Mouse (Mus musculus) heart, embryonic 14.5 days (tissue): Measurements from ENCODE around the gene Cep72. TPM values are rescaled to one million over a fixed set of nuclear protein-coding genes. Genes with fewer than 3 reads are reported as not detected.
A peak's percentile ranks its signal among the peaks of the same experiment; 100 is the strongest.

ENCODE experiments used
- ATAC-seq: fragments of 200-750 bp; cut with Nextera tagmentation; 2 replicates; pipeline ENCODE4 v1.8.0; 2017; ENCODE audit warnings: low read depth, moderate TSS enrichment; ENCODE audit not compliant: insufficient number of reproducible peaks, insufficient read depth, low FRiP score
- H3K27ac ChIP-seq, 2 experiments: fragments of 200-500 bp in 1 of 2; fragments of 300-500 bp in 1 of 2; sonication (generic) in 1 of 2; replicated peaks in 1 of 2; 2 replicates each; pipeline ENCODE4 v1.5.1; 2012 to 2014; ENCODE audit warnings: low read depth in 2 of 2, low read length in 2 of 2, control low read depth in 1 of 2, mild to moderate bottlenecking in 1 of 2, mixed read lengths in 1 of 2; ENCODE audit not compliant: control insufficient read depth in 1 of 2, insufficient read depth in 1 of 2
- H3K27me3 ChIP-seq: fragments of 300-500 bp; sonication (generic); 2 replicates; pipeline ENCODE4 v1.6.1; 2014; ENCODE audit warnings: mild to moderate bottlenecking, low read length, control low read depth; ENCODE audit not compliant: control insufficient read depth, insufficient read depth
- H3K36me3 ChIP-seq: fragments of 300-500 bp; sonication (generic); 2 replicates; pipeline ENCODE4 v1.6.1; 2014; ENCODE audit warnings: mild to moderate bottlenecking, control low read depth, low read length, mixed read lengths; ENCODE audit not compliant: control insufficient read depth, insufficient read depth
- H3K4me1 ChIP-seq, 2 experiments: fragments of 200-500 bp in 1 of 2; fragments of 300-500 bp in 1 of 2; sonication (generic) in 1 of 2; 2 replicates each; pipeline ENCODE4 v1.6.1; 2012 to 2014; ENCODE audit warnings: low read length in 2 of 2, control low read depth in 1 of 2, mixed read lengths in 1 of 2; ENCODE audit not compliant: control insufficient read depth in 2 of 2, insufficient read depth in 2 of 2
- H3K4me2 ChIP-seq: fragments of 300-500 bp; sonication (generic); 2 replicates; pipeline ENCODE4 v1.6.1; 2014; ENCODE audit warnings: mild to moderate bottlenecking, low read length
- H3K4me3 ChIP-seq, 2 experiments: fragments of 200-500 bp in 1 of 2; fragments of 300-500 bp in 1 of 2; sonication (generic) in 1 of 2; 2 replicates each; pipeline ENCODE4 v1.5.1; 2012 to 2014; ENCODE audit warnings: low read length in 2 of 2, mild to moderate bottlenecking in 2 of 2, control low read depth in 1 of 2, low read depth in 1 of 2, moderate library complexity in 1 of 2; ENCODE audit not compliant: control insufficient read depth in 1 of 2, insufficient read depth in 1 of 2
- H3K9ac ChIP-seq: fragments of 300-500 bp; sonication (generic); 2 replicates; pipeline ENCODE4 v1.6.1; 2014; ENCODE audit warnings: mild to moderate bottlenecking, low read length
- H3K9me3 ChIP-seq: fragments of 300-500 bp; sonication (generic); 2 replicates; pipeline ENCODE4 v1.6.1; 2016; ENCODE audit warnings: low read length, control low read depth; ENCODE audit not compliant: control insufficient read depth
- WGBS: fragments of 180-500 bp; shearing (Covaris S2); extraction: QIAGEN DNeasy Blood & Tissue Kit; methylation state at CpG from one replicate; pipeline ENCODE4 v1.1.7; 2014; 5-methylcytosine and 5-hydroxymethylcytosine counted together
- polyA plus RNA-seq: library from polyadenylated mRNA; unstranded; fragments of >200 nt; fragmentation: Nextera tagmentation; extraction: Ambion mirVana; gene quantifications from 2 replicates; pipeline ENCODE4 v1.2.1, GENCODE M21; 2014

The Cep72 gene
- polyA plus RNA-seq = 10.6 and 12.3 TPM in 2 replicates

DNA sequence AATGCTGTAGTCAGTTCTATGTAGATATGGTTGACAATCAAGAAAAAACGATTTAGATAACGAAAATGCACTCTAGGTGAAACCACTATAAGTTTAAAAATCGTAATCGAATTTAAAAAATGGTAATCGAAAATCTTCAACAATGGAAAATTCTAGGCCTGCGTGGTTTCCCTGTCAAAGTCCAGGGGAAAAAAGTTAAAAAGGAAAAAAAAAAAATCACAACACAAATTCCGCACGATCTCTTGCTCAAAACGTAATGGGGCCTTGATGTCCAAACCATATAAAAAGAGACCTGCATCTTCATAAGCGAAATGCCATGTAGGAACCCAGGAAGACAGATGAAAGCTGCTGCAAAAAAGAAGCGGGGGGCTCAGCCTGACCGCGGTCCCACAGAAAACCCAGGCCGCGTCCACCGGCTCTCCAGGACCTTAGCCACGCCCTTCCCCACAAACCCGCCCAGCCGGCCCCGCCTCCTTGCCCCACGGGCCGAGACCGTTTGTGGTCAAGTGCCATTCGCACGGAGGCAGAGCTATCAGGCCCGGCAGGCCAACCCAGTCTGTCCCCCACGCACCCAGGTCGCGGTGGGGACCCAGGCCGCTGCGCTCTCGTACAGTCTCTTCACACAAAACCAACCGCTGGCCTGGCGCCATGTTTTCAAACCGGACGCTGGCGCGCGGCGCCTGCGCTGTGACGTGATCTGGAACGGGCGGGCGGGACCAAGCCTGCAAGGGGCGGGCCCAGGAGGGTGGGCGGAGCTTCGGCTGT is at the start of gene Cep72:
Gene Cep72, minus strand, starts transcription at position 687 of the 765 bp plus-strand sequence.
- Histone ChIP-seq H3K4me3 (peak within 1 kb of the TSS; percentile 72 to 95), H3K9ac (peak within 1 kb of the TSS; percentile 85), H3K27me3 (no peaks in the 10 kb centered on the region), H3K36me3 (peaks cover 15% of the 10 kb centered on the region), H3K4me1 (no peaks in the 10 kb centered on the region), H3K9me3 (no peaks in the 10 kb centered on the region), H3K27ac (peak within 1 kb of the TSS; percentile 83 to 90), H3K4me2 (peak within 1 kb of the TSS; percentile 66)
- ATAC-seq = peak; percentile 90
- 3% methylated on average over 48 of the region's 48 CpGs for WGBS

DNA sequence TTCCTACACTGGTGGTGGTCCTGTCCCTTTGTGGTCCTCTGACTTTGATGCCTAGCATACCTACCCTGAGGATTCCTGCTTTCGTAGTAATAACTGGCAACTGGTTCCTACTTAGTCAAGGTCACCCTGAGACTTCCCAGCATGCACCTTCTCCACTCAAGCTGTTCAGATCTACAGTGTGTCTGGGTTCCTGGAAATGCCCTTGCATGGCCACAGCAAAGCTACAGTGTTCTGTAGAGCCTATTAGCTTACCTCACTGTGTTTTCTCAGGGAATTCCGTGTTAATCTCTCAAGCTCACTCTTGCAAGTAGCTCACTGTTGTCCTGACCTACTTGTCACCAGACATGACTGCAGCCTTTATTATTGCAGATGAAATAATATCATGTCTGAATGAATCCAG is 45.3 kb upstream of the Cep72 start:
- Histone ChIP-seq H3K9me3 (peaks cover 4% of the 10 kb centered on the region; the same call in 1 of the 2 replicates), H3K4me2 (no peak overlapping the region), H3K27ac (peak overlapping the region; percentile 10 to 37; a peak in 1 of 4 replicates), H3K36me3 (no peaks in the 10 kb centered on the region), H3K4me3 (no peak overlapping the region), H3K27me3 (no peaks in the 10 kb centered on the region), H3K9ac (no peak overlapping the region), H3K4me1 (peaks cover 2 to 5% of the 10 kb centered on the region in 2 experiments; a peak in 1 of 4 replicates)
- no peak for ATAC-seq
- WGBS = 47% methylated on average over 2 of the region's 2 CpGs

DNA sequence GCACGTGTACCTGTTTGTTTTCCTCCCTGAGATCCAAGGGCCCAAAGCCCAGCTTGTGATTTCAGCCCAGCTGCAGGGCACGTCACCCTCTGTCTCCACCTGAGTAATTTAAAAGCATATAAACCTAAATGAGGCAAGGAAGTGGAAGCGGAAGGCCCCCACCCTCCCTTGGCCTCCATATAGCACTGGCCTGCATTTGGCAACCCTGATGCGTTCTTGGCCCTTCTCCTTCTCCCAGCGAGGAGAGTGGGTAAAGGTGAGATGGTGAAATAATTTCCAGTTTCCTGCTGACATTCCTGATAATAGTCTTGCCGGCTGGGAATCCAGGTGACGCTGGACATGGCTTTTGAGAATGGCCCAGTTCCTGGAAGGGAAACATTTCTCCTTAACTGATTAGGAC is 42.3 kb upstream of the Cep72 start:
- H3K4me2 ChIP-seq = no peak overlapping the region
- ATAC-seq = no peak
- WGBS = 75% methylated on average over 7 of the region's 7 CpGs
- H3K4me3 ChIP-seq = no peak overlapping the region
- no peaks in the 10 kb centered on the region for H3K27me3 ChIP-seq
- no peak overlapping the region for H3K9ac ChIP-seq
- H3K9me3 ChIP-seq = no peaks in the 10 kb centered on the region
- no peak overlapping the region for H3K27ac ChIP-seq
- H3K4me1 ChIP-seq = peaks cover 2 to 8% of the 10 kb centered on the region in 2 experiments; a peak in 3 of 4 replicates
- no peaks in the 10 kb centered on the region for H3K36me3 ChIP-seq

- ATAC-seq = no peak
- Histone ChIP-seq H3K4me3 (no peak overlapping the region), H3K9ac (no peak overlapping the region), H3K27me3 (no peaks in the 10 kb centered on the region), H3K36me3 (no peaks in the 10 kb centered on the region), H3K4me1 (peaks cover 7 to 19% of the 10 kb centered on the region in 2 experiments), H3K4me2 (no peak overlapping the region), H3K27ac (no peak overlapping the region), H3K9me3 (no peaks in the 10 kb centered on the region)
- WGBS = 68% methylated on average over 4 of the region's 4 CpGs
Measured at GRCm38 (mm10) chr13:74102831-74103582, 40.9 kb upstream of the Cep72 start.

GRCm38 (mm10) chr13:74102108-74102830 is 40.2 kb upstream of the Cep72 start:
- Histone ChIP-seq H3K4me1 (peaks cover 5 to 15% of the 10 kb centered on the region in 2 experiments), H3K4me2 (no peak overlapping the region), H3K36me3 (no peaks in the 10 kb centered on the region), H3K9ac (no peak overlapping the region), H3K27ac (no peak overlapping the region), H3K27me3 (no peaks in the 10 kb centered on the region), H3K9me3 (no peaks in the 10 kb centered on the region), H3K4me3 (no peak overlapping the region)
- WGBS = 79% methylated on average over 8 of the region's 8 CpGs
- no peak for ATAC-seq

DNA sequence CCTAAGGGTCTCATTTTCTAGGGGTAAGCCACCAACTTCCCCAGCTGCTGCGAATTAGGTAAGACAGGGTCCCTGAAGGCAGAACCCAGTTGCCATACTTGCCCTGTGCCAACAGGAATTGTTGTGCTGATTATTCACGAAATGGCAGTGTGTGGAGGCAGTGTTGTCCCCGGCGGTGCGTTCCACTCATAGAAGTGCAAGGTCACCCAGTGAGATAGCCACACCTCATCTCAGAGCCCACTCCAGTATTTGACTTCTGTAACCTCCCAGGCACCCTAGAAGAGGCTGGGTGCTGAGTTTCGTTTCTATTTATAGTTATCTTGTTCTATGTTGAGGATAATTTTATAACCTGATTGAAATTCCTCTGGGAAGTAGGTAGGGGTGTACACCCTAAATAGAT is 36.8 kb upstream of the Cep72 start:
- H3K27me3 ChIP-seq = no peaks in the 10 kb centered on the region
- H3K4me2 ChIP-seq = peak overlapping the region; percentile 29
- H3K4me3 ChIP-seq = no peak overlapping the region
- no peaks in the 10 kb centered on the region for H3K9me3 ChIP-seq
- WGBS = 41% methylated on average over 6 of the region's 6 CpGs
- H3K4me1 ChIP-seq = peaks cover 5 to 14% of the 10 kb centered on the region in 2 experiments
- ATAC-seq = no peak
- H3K36me3 ChIP-seq = no peaks in the 10 kb centered on the region
- no peak overlapping the region for H3K9ac ChIP-seq
- H3K27ac ChIP-seq = peak overlapping the region; percentile 50 to 58; a peak in 3 of 4 replicates

DNA sequence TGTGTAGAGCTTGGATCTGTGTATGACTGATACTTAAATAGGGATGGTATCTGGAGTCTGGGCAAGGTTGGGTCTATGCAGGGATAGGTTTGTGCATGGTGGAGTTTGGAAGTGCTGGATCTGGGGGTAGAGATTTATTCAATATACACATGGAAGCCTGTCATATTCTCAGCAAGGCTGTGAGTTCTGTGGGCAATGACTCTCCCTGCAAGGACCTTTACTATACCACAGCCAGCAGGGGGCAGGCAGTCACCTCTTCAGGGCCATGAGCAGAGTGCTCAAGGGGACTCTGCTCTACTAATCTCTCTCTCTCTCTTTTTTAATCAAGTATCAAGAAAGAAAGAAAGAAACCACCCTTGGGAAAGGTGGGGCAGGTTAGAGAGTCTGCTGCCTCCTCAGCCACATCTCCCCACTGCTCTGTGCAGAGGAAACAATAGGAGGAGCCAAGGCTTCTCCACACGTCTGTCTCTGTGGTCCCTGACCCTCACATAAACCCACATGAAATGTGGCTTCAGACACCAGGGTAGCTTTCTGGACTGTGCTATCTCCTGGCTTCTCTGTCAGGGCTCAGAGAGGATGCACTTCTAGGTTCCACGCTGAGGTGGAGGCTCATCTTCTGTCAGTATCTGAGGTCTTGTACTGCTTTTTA is 34.7 kb upstream of the Cep72 start:
- Histone ChIP-seq H3K36me3 (no peaks in the 10 kb centered on the region), H3K9ac (no peak overlapping the region), H3K27ac (no peak overlapping the region), H3K4me3 (no peak overlapping the region), H3K4me1 (peaks cover 7 to 14% of the 10 kb centered on the region in 2 experiments), H3K27me3 (no peaks in the 10 kb centered on the region), H3K4me2 (no peak overlapping the region), H3K9me3 (no peaks in the 10 kb centered on the region)
- ATAC-seq = peak; percentile 71
- WGBS = 34% methylated on average over 2 of the region's 2 CpGs
